Mouse (Mus musculus) thymus, postnatal 10 days (tissue): ENCODE results near the gene Clec16a.

ENCODE experiments used
- DNase-seq, 2 experiments: peaks; one replicate each; pipeline ENCODE4 v3.0.0; 2021; ENCODE audit warnings: low spot score in 2 of 2

Gene Clec16a

DNA sequence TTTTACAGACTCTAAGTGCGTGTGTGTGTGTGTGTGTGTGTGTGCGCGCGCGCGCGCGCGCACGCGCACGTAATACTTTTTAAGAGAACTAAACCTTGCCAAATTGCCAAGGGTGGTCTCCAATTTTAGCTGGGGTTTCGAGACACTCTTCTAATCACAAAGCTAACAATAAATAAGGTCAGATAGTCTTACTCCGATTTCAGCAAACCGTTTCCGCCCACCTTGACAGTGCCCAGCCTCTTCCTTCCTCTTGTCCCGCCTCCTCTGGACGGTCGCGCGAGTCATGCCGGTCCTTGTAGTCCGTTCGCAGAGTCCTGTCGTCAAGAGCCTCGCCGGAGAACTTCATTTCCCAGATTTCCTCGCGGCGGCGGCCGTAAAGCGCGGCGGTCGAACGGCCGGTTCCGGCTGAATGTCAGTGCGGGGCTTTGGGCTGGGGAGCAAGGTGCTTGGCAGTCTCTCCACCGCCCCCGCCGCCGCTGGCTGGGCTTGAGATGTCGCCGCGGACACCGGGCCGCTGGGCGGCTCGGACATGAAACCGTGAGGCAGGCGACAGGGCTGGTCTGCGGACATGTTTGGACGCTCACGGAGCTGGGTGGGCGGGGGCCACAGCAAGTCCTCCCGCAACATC is at the start of gene Clec16a:
Gene Clec16a, plus strand, starts transcription at position 345 of the 628 bp plus-strand sequence.
- DNase-seq, result peak; percentile 94 to 95

DNA sequence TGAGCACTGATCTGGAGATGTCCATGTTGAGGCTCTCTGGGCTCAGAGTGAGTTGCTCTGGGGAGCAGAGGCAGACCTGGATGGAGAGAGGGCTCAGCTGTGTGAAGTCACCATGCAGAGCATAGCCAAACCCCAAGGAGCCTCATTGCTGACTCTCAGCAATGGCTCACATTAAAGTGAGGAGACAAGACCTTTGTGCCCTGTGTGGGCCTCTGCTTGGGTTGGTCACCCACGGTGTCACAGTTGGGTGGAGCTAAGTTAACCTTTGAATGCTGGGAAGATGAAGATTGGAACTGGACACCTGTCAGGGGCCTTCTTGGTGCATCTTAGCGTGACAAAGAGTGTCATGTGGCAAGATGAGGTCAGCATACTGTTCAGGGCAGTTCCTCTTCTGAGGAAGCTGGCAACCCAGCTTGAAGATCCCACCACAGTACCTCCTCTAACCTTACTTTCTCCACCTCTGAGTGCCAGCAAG is 49.3 kb upstream of the Clec16a start:
- no peak for DNase-seq

DNA sequence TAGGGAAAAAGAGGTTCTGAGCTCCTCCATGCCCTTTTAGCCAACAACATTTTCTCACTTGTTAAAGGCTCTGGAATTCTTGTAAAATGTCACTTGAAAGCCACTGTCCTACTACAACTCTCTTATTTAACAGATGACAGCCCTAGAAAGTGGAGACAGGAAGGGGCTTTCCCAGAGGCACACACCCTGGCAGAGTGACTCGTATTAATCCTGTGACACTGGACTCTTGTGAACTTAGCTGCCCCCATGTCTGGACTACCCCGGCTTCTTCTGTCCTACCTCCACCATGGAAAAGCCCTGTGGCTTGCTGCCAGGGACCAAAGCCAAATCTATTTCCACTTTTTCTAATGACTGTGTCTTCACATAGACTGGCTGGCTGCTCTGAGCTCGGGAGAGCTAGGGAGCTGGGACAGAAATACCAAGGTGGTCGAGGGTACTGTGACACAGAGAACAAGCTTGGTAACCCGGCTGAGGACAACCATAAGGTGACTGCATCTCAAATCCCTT is 47.0 kb upstream of the Clec16a start:
- no peak for DNase-seq

DNA sequence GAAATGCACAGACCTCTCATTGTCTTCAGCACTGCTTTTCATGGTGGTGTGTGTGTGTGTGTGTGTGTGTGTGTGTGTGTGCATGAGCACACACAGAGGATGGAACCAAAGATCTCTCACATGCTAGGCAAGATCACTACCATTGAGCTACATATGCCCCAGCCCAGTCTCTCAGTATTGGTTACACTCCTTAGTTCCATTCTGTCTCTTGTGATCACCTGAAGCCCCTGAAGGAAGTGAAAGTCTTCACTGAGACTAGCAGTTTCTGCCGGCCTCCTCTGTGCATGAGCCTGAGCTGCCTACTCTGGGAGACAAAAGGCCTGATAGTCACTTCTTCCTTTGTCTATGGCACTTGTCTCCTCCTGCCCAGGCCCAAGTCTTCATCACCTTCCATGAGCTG is 46.0 kb upstream of the Clec16a start:
- DNase-seq, result no peak

DNA sequence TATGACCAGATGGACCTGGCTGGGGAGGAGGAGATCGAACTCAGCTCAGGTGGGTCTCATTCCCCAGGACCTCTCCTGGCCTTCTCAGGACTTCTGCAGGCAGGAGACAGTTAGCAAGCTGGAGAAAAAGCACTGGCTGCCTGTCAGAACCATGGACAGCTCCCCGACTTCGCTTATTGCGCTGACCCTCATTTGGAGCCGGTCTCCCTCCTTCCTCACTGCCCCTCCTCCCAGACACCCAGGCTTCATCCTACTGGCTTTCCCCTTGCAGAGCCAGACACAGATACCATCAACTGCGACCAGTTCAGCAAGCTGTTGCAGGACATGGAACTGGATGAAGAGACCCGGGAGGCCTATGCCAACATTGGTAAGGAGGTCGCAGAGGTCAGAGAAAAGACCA is 43.3 kb upstream of the Clec16a start:
- peak in 1 of 2 experiments; percentile 40 for DNase-seq

DNA sequence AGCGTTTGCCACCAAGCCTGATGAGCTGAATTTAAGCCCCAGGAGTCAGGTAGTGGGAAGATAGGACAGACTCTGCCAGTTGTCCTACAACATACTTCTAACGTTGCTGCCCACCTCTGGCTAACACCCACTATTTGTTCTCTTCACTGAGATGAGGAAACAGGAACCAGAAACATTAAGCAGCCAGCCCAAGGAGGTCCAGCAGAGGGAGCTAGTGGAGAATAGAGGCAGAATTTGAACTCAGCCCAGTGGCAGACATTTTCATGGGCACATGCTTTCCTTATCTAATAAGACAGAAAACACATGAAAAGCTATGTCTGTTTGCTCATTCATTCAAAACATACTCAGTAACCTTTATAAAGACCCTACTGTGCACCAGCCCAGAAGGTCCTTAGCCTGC is 42.1 kb upstream of the Clec16a start:
- no peak for DNase-seq

DNA sequence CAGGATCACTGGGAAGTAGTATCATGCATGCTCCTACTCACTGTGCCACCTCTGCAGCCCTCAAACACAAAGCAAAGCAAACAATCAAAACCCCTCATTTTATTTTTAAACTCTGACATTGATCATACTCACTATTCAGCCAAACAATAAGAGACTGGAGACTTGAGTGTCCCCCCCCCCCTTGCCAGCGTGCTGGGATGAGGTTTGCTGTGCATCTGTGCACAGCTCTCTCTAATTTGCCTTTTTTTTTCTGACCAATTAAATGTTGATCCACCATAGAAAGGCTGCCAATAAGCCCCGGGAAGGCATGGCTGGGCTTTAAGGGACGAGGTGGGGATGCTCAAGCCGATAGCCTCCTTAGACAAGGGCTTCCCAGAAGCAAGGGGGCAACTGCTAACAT is 37.7 kb upstream of the Clec16a start:
- no peak for DNase-seq

DNA sequence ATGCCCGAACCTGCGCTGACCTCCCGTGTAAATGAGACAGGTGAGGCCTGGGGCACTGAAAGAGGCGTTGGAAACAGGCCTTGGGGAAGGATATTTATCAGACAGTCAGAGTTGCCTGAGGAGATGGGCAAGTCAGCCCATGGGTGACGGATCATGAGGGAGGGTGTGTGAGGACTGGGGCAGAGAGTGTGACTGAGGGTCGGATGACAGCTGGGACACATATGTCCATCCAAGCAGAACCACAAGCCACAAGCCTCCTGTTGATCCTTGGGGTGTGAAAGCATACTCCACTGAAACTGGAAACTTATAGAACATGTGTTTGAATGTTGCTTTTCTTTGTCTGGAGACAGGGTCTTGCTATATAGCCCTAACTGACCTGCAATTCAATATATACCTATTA is 36.4 kb upstream of the Clec16a start:
- no peak for DNase-seq

DNA sequence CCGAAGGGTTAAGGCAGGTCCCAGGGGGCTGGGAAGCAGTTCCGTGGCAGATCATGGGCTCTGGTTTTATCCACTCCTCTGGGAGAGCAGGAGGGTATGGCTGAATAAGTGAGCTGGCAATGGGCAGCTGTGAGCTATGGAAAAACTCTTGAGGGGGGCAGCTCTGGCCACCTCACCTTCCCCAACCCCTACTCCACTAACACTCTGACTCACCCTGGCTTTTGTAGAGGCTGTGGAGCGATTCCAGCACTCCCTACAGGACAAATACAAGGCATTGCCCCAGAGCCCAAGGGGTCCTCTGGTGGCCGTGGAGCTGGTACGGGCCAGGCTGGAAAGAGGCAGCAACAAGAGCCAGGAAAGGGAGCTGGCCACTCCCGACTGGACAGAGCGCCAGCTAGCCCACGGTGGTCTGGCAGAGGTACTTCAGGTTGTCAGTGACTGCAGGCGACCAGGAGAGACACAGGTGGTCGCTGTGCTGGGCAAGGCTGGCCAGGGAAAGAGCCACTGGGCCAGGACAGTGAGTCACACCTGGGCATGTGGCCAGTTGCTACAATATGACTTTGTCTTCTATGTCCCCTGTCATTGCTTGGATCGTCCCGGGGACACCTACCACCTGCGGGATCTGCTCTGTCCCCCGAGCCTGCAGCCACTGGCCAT is 34.5 kb upstream of the Clec16a start:
- DNase-seq, result no peak

DNA sequence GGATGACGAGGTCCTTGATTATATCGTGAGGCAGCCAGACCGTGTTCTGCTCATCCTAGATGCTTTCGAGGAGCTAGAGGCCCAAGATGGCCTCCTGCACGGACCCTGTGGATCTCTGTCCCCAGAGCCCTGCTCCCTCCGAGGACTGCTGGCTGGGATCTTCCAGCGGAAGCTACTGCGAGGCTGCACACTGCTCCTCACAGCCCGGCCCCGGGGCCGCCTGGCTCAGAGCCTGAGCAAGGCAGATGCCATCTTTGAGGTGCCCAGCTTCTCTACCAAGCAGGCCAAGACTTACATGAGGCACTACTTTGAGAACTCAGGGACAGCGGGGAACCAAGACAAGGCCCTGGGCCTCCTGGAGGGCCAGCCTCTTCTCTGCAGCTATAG is 34.0 kb upstream of the Clec16a start:
- DNase-seq, result no peak

DNA sequence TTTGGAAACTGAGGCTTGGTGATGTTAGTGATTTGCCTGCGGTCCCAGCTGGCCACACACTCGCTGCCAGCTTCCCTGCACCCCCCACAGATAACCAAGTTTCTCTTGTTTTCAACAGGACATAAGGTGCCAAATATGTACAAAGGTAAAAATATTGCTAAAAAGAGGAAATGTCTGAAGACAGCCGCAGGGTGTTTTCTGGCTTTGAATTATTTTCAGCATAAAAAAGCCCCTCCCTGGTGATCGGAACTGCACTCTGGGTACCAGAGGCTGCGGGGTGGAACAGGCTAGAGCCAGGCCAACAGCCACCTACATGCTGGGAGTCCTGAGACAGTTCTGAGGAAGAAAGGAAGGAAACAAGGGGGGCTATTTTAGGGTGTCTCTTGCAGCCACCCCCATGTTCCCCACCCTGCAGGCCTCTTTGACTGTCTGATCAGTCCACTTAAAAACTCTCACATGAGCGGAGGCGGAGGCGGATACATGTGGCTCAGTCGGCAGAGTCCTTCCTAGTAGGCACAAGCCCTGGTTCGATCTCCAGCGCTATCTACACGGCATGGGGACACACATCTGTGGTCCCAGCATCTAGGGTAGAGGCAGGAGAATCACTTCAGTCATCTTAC is 29.1 kb upstream of the Clec16a start:
- no peak for DNase-seq

DNA sequence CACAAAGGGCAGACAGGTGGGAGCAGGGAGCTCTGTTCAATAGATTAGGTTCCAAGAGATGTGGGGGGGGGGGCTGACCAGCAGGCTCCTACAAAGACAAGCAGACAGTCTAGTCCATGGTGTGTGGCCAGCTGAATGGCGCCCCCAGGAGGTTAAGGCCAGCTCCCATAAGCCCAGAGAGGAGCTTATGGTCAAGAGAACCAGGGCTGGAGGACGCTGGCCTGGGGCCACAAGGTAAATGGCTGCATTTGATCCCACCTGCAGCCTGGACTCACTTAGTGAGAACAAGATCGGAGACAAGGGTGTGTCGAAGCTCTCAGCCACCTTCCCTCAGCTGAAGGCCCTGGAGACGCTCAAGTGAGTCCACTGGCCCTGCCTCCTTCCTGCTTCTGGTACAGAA is 27.1 kb upstream of the Clec16a start:
- no peak for DNase-seq

DNA sequence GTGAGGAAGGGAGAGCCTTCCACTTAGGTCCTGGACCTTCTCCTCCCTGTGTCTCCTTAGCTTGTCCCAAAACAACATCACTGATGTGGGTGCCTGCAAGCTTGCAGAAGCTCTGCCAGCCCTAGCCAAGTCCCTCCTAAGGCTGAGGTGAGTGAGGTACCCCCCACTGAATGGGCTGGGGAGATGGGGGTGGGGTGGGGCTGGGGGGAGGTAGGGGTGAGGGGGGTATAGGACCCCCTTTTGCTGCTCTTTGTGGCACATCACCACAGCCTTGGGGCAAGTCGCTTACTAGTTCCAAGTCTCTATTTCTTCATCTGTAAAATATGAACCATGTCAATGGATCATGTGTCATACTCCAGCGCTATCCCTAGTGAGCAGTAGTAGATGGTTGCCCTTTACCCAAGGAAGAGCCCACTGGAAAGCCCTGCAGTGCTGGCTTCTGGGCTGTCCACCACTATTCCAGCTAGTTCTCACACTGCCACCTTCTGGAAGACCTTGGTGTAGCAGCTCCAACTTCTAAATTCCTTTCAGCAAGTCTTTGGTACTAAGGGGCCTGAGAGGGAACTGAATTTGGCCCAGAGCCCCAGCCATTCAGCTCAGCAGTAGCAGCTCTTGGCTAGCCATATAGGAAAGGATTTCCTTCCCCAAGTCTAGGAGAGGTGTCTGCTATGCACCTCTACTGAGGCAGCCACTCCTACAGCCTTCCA is 24.1 kb upstream of the Clec16a start:
- DNase-seq, result peak in 1 of 2 experiments; percentile 63

DNA sequence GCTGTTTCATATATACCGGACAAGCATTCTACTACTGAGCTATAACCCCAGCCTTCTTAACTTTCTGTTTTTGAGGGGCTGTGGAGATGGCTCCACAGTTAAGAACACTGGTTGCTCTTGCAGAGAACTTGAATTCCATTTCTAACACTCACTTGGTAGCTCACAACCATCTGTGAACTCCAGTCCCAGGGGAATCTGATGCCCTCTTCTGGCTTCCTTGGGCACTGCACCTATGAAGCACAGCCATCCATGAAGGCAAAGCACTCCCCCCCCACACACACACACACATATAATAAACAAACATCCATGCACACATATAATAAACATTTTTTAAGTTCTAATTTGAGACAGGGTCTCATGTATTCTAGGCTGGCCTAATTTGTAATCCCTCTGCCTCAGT is 22.3 kb upstream of the Clec16a start:
- DNase-seq, result peak; percentile 68 to 82

DNA sequence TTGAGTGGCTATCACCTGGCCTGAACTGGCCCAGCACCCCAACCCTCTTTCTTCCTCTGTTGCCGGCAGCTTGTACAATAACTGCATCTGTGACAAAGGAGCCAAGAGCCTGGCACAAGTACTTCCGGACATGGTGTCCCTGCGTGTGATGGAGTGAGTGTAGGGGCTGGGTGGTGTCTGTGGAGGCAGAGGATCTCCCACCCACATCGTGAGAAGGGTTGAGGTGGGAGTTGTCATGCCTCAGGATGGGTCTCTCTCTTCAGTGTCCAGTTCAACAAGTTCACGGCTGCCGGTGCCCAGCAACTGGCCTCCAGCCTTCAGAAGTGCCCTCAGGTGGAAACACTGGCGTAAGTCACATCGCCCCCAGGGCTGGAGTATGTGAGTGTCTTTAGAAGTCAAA is 21.5 kb upstream of the Clec16a start:
- no peak for DNase-seq

DNA sequence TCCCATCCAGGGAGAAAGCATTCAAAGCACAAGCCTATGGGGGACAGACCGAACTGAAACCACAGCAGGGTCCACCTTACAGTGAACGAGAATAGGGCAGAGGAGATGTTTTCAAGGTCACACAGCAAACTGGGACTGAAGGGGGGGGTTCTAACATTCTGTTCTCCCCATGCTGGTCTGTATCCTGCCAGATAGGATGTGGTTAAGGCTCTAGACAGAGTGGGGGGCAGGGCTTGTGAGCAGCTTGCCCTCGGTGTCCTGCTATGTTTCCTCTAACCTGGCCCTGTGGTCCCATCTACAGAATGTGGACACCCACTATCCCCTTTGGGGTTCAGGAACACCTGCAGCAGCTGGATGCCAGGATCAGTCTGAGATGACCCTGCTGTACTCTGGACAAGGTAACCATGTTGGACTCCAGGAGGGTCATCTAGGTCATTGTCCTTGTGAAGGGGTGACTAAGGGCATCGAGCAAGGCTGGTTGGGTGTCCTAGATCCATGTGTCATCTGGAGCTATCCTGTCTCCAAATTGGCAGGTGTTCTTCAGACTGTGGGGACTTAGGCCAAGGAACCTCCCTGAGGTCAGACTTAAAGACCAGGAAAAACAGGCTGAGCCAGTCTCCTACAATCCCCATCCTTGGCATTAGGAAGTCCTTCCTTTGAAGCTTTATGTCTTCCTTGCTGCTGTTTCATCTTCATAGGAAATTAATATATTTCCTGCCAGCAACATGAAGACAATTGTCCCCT is 20.1 kb upstream of the Clec16a start:
- DNase-seq, result no peak

DNA sequence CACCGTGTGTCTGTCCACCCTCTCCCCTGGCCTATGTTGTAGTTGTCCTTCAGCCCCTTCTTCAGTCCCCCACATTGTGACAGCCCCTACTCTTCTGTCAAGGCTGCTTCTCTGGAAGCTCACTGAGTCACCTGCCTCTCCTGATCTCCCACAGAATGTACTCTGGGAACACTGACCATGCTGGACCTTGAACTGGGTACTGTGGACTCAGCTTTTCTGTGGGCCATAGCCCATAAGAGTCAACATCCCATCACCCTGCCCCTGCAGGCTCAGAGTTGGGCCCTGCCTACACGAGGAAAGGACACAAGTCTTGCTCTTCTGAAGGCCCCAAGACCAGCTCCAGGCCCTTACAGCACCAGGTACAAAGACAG is 19.5 kb upstream of the Clec16a start:
- DNase-seq, result no peak

DNA sequence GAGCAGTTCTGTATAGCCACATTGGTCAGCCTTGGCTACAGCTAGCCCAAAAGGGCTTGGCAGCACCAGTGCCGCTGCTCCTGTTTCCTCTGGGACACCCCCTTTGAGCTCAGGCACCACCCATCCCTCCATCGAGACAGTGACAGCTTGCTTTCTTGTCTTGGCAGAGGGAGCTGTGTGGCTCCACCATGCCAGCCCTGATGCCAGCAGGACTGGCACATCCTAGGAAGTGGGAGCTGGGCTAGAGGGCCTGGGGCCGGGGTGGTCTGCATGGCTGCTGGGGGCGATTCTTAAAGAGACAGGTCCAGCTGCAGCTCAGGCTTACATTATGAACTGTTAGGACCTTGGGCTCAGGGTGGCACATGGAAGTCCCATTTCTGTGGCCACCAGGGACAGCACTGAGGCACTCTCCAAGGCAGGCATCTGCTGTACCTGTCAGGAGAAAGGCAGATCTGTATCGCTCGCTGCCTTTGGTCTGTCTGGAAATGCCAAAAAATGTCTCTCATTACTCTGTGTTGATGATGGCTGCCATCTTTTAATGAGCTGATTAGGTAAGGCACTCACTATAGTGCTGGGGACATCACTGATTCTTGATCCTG is 18.0 kb upstream of the Clec16a start:
- DNase-seq, result no peak

DNA sequence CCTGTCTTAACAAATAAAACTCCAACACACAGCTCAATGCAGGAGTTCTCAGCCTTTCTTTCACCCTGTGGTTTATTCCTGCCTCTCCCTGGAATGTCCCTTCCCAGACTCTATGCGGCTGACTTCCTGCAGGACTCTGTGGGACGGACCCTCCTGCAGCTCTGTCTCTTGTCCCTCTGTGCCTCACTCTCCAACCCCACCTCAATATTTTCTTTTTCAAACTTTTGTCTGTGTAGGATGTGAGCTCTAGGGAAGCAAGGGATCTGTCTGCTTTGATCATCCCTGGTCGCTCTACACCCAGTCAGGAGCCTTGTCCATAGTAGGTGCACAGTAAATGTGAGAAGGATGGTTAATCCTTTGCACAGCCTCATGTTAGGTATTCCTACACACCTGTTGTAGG is 16.8 kb upstream of the Clec16a start:
- no peak for DNase-seq

DNA sequence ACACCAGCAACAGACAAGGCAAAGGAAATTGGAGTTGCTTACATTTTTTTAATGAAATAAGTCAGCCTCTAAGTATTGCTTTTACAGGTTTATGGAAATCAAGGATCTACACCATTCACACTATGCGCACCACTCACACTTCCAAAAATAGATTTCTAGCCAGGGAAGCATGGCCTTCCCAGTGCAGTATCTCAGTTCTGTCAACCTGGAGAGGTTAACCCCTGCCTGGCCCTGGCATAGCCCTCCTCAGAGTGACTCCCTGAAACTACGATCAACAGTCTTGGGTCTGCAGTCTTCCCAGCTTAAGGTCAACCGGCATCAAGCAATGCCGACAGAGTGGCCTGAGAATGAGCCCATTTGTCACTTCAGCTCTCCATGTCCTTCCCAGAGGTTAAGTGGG is 15.0 kb upstream of the Clec16a start:
- no peak for DNase-seq

DNA sequence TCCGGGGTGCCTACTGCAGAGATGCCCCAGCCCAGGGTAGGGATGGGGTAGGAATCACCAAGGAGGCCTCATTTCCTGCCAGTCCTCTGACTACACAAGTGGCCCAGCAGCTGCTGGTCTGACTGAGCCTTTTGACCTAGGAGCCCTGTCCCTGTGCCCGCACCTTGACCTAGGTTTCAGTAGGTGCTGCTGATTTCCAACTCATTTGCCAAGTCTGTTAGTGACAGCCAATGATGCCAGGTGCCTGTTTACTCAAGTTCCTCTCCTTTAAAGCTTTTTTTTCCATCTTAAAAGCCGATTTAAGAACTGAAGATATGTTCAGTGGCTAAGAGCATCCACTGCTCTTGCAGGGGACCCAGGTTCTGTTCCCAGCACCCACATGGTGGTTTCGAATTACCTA is 11.4 kb upstream of the Clec16a start:
- DNase-seq, result no peak
